Mouse (Mus musculus) right cerebral cortex, adult 18-20 months (tissue): Measurements from ENCODE around the gene Dzip1l.

Source experiments
- DNase-seq: peaks from one replicate; pipeline ENCODE4 v3.0.0; 2022; ENCODE audit warnings: mixed read lengths

Dzip1l gene

GRCm38 (mm10) chr9:99661606-99662166 lies 32.4 kb downstream of the Dzip1l start:
- no peak for DNase-seq

DNA sequence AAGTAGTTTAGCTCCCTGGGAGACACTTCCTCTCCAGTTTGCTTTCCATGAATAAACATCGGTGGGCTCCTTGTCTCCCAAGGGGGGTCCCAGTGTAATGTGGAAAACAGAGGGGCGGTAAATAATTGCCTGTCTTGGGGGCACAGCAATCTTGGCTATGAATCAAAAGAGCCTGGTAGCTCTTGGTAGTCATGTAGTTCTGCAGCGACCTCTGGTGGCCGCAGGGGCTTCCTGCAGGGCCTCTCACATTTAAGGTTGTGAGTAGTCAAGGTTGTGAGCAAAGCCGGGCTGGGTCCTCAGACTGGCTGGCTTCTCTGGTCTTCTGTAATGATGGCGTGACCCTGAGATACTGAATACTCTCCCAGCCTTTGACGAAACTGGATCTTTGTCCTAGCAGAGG lies 33.1 kb downstream of the Dzip1l start:
- DNase-seq: peak; percentile 57

GRCm38 (mm10) chr9:99662887-99663286 lies 33.6 kb downstream of the Dzip1l start:
- no peak for DNase-seq

DNA sequence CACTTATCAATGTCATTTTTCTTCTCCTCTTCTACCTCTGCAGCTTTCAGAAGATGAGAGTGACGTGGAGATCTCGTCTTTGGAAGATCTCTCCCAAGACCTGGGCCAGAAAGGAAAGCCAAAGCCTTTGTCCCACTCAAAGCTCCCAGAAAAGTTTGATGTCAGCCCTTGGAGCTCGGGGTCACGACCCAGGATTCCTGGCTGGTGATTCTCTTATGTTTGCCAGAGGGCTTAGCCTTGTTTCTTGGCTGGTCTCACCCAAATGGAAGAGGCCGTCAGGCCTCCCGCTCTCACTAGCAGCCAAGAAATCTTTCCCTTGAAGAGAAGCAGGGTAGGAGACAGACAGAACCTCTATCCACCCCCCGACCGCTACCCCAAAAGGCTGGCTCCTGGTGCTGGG lies 38.3 kb downstream of the Dzip1l start:
- DNase-seq: no peak

DNA sequence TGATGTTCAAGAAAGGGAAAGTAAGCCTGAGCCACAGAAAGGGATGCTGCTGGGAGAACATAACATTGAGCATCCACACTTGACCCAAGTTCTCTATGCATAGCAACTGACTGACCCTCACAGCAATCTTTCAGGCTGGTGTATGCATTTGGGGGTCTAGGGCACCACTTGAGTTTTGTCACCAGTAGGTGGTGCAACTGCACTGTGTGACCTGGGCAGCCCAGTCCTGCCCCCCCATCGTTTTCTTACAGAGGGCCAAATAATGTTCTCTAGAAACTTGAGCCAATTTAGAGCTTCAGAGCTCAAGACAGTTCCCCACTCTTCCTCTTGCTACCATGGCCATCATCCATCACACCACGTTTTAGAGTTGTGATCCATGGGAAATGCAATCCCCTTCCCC lies 42.3 kb downstream of the Dzip1l start:
- DNase-seq: no peak

GRCm38 (mm10) chr9:99675714-99676113 lies 46.4 kb downstream of the Dzip1l start:
- no peak for DNase-seq

- DNase-seq: peak; percentile 41
Measured at GRCm38 (mm10) chr9:99681980-99682570, 52.8 kb downstream of the Dzip1l start.

- DNase-seq: no peak
Measured at GRCm38 (mm10) chr9:99685061-99685521, 55.8 kb downstream of the Dzip1l start.

- no peak for DNase-seq
Measured at GRCm38 (mm10) chr9:99685536-99686231, 56.4 kb downstream of the Dzip1l start.

GRCm38 (mm10) chr9:99689796-99690195 lies 60.5 kb downstream of the Dzip1l start:
- DNase-seq: no peak

DNA sequence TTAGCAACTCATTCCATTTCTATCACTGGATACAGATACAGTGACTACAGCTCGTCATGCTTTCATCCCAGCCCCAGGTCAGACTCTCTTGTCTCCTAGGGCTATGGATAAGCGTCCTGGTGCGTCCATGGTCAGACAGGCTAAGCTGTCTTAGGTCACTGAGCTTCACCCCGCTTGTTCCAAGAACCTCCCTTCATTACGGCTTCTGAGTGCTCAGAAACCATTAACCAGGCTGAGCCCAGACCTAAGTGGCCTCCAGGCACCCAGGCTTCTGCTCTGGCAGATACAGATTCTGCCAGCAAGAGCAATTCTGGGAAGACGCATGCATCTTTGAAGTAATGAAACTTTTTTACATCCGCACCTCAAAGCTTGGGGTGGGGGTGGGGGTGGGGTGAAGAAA lies 61.1 kb downstream of the Dzip1l start:
- no peak for DNase-seq

- DNase-seq: no peak
Measured at GRCm38 (mm10) chr9:99694961-99695360, 65.7 kb downstream of the Dzip1l start.

GRCm38 (mm10) chr9:99699752-99700389 lies 70.6 kb downstream of the Dzip1l start:
- DNase-seq: no peak

GRCm38 (mm10) chr9:99701187-99701586 lies 71.9 kb downstream of the Dzip1l start:
- DNase-seq: no peak

DNA sequence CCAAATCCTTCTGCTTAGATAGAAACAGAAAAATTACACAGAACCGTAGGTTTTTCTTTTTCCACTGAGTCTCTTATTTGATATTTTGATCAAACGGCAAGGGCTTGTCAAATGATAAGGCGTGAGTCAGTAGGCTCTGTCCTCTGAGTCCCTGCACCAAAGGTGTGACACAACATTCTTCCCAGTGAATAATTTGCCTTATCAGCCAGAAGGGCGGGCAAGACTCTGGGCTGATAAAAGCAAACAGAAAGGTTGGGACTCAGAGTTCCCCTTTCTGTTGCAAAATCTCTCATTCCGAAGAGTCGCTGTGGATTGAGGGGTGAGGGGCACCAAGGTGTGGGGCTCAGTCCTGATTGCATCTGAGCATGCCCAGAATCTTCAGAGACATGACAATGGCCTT lies 72.9 kb downstream of the Dzip1l start:
- DNase-seq: no peak

GRCm38 (mm10) chr9:99703711-99704110 lies 74.4 kb downstream of the Dzip1l start:
- DNase-seq: no peak

DNA sequence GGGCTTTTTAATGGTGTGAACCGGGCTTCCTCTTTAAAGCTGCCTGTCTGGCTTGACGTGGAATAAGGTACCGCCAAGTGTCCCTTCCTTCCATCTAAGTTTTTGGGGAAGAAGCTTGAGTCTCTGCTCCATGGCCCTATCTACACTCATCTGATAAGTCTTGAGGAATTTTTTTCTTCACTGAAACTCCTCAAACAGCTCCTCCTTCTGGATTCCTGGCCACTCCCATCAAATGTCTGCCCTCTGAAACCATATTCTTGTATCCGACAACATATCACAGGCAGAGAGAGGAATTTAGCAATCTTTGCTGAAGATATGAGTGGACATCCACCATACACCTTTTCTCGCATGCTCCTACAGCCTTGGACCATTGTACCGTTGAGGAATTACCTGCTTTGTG lies 77.0 kb downstream of the Dzip1l start:
- DNase-seq: no peak

DNA sequence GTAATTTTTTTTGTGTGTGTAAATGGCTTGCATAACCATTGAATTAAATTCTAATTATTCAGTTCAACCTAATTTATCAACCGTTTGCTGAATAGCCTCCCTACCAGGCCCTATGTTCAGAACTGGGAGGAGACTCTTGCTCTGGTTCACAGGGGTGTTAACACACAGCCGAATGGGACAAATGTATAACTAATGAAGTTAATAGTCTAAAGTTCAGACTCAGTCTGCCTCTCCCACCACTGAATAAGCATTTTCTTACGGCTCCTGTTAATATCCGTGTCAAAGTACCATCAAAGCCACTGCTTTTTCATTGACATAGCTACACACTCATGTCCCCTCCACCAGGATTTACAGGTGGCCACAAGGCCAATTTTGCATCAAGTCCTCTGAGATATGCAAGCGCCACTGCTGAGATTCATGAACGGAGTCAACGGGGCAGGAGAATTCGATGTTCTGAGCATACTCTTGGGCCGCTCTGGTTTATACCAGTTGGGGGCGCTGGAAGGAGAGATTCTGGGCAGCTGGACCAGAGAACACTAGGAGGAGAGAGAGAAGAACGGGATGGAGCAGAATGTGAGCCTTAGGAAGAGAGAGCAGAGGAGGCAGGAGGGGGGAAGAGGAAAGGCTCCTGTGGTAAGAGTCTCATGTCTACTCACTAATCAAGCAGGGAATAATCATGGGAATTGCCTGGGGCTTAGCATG lies 78.3 kb downstream of the Dzip1l start:
- DNase-seq: no peak

DNA sequence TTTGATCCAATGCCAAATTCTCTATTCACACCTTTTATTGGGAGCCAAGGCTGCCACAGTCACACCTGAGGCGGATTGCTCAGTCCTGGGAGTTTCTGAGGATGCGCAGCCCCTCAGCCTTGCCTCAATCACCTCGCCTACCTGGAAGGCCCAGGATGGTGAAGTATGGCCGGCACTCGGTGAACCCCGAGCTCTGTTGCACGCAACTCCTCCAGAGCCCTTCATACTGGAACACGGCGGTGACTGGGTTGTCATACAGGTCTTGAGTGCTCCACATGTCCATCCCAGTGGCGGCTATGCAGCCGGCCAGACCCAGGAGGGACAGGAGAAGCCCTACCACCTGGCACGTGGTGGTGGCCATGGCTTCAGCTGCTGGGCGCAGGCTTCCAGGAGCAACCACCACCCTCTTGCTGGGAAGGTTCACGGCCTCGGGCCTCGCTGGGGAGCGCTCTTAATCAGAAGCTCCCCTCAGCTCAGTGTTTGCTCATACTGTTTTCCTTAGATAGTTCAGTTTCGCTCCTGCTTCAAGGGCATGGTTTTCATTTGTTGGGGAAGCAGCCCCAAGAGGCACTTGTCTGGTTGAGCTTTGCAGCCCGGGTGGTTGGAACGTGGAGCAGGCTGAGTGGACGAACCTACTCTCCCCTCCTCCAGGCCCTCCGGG lies 80.4 kb downstream of the Dzip1l start:
- DNase-seq: no peak

DNA sequence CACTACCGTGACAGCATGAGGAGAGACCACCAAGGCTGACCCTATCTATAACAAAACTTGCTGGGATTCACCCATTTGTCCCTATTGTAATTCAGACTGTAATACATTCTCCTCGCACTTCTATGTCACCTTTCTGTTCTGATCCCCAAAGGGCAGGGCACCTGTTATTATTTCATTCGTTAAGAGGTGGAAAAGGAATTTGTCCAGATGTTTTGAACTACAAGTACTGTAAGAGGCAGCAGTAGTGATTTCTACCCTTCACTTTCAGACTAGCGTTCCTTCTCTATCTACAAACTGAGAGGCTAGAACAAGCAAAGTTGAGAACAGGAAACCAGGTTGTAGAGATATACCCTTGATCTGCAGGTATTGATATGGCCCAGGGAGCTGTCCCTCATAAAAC lies 81.0 kb downstream of the Dzip1l start:
- DNase-seq: no peak

DNA sequence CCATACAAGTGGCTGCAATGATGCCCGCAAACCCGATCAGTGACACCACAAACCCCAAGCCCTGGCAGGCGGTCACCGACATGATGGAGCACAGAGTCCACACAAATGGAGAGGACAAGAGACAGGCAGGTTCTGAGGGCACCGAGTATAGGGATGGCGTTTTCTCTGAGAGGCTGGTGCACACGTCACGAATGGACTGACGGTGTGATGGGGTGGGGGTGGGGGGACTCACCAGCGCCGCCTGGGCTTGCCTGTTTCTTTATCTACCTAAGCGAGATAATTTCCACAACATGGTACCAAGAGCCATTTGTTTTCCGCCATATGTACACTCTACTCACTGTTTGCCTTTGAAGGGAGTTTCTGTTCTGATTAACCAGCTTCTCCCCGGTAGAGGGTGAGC lies 87.8 kb downstream of the Dzip1l start, which contains the start of gene Cldn18:
Cldn18 (minus strand) TSS at position 134 of the 400 bp plus-strand sequence.
- no peak for DNase-seq
